Mouse (Mus musculus) left cerebral cortex, postnatal 4 days (tissue): ENCODE data around the gene Ddx21. TPM values are rescaled to one million over a fixed set of nuclear protein-coding genes. Genes with fewer than 3 reads are reported as not detected.

Experiments
- total RNA-seq, 2 experiments: library from RNA; stranded (reverse); gene quantifications; 2 replicates each; pipeline ENCODE4 v1.2.3; 2021

Gene Ddx21
- total RNA-seq, 2 experiments from 2014 or later, result 49.8 to 53.9 TPM

Other genes with a start within 250 kb of the Ddx21 start
- 100 to 1,000 TPM; 239 to 253 TPM for gene Hk1, start 222.4 kb downstream of the Ddx21 start, total RNA-seq
- gene Hkdc1, start 179.8 kb downstream of the Ddx21 start, total RNA-seq, result 1 to 10 TPM in 1 of 2 experiments, under 1 TPM in 1; 0.82 to 1.1 TPM
- 1 to 10 TPM; 1.2 TPM for gene 4930507D05Rik, start 152.8 kb downstream of the Ddx21 start, total RNA-seq
- 10 to 100 TPM; 22.4 to 23.6 TPM for gene Supv3l1, start 152.5 kb downstream of the Ddx21 start, total RNA-seq
- gene Vps26a, start 115.5 kb downstream of the Ddx21 start, total RNA-seq, result 10 to 100 TPM; 37.4 to 41.2 TPM
- gene Srgn, start 74.8 kb downstream of the Ddx21 start, total RNA-seq, result 1 to 10 TPM; 6.1 to 9.0 TPM
- 10 to 100 TPM; 88.7 to 90.0 TPM for gene Kif1bp, start 23.8 kb downstream of the Ddx21 start, total RNA-seq
- 10 to 100 TPM; 84.2 to 91.9 TPM for gene Ddx50, start 48.9 kb upstream of the Ddx21 start, total RNA-seq
- 1 to 10 TPM; 5.4 to 5.6 TPM for gene Stox1, start 123.8 kb upstream of the Ddx21 start, total RNA-seq
- 10 to 100 TPM; 88.1 to 90.3 TPM for gene Ccar1, start 190.0 kb upstream of the Ddx21 start, total RNA-seq